Mouse (Mus musculus): ENCODE data around the gene Col11a2. TPM values are rescaled to one million over a fixed set of nuclear protein-coding genes. Genes with fewer than 3 reads are reported as not detected.

Col11a2 gene
- total RNA-seq, 1 experiment = 1.4 TPM

DNA sequence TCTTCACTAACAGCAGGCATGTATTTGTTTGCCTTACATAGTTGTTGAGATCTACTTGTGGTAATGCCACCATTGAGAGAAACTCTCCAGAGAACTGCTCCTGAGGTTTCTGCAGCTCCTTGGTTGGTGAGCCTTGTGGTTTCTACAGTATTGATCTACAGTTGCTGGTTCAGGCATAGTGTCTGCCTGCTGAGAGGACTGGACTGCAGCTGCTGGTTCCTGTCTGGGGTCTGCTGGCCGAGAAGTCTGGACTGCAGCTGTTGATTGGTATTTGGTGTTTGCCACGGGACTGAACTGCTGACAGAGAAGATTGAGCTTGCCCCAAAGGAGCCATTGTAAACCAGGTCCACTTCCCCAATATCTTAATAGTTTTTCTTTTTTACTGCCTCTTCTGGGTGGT is 32.7 kb upstream of the Col11a2 start:
- Histone ChIP-seq H3K4me1 (ENCODE audit: control insufficient read depth in 2 of 2, insufficient read depth in 2 of 2, low read length in 2 of 2, poor library complexity in 1 of 2) (no peaks in the 10 kb centered on the region), H3K9ac (ENCODE audit: insufficient read depth, low read depth, low read length, poor library complexity, severe bottlenecking) (no peak overlapping the region), H3K4me3 (ENCODE audit: insufficient read depth in 1 of 2, low read depth in 1 of 2, low read length in 2 of 2, poor library complexity in 1 of 2, severe bottlenecking in 1 of 2) (no peak overlapping the region), H3K36me3 (ENCODE audit: control insufficient read depth, insufficient read depth, low read length, poor library complexity, severe bottlenecking) (no peaks in the 10 kb centered on the region), H3K9me3 (ENCODE audit: control insufficient read depth, insufficient read depth, low read depth, low read length) (no peaks in the 10 kb centered on the region), H3K27ac (ENCODE audit: insufficient read depth, low read depth, low read length, poor library complexity, severe bottlenecking) (no peak overlapping the region)
- DNase-seq (ENCODE audit: low read depth, low spot score) = no peak
- in situ Hi-C loops (cut with MboI; ENCODE audit: low sequenced_read_pairs in 2 of 2, unreplicated experiment in 2 of 2) = no loop called here
- TF ChIP-seq MAFK (IDR thresholded peaks at IDR 0.05; ENCODE audit: insufficient read depth, low read depth, low read length) (no peak), CHD2 (IDR thresholded peaks at IDR 0.05; ENCODE audit: low read depth, low read length) (no peak), ZC3H11A (IDR thresholded peaks at IDR 0.05; ENCODE audit: borderline replicate concordance, low read depth, low read length) (no peak), HCFC1 (IDR thresholded peaks at IDR 0.05; ENCODE audit: borderline replicate concordance, insufficient read depth, low read length) (no peak), ZNF384 (IDR thresholded peaks at IDR 0.05; ENCODE audit: low read depth, low read length) (no peak)

DNA sequence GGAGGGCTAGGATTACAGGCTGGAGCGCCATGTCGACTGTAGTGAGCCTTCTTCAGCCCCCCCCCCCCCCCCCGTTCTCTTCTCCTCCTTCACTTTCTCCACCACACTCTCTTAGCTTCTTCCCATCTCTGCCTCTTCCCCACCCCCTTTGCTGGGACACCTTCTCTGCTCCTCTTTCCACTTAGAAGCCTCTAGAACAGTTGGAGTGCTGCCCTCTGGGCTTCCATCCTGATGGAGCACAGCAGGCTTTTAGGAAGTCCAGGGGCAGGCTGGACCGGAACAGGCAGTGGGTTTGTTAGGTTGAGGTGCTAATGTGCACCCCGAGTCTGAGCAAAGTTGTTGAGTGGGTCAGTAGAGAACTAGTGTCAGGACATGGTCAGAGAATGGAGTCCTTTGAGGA is 29.1 kb upstream of the Col11a2 start:
- no peak overlapping the region for H3K9ac ChIP-seq (ENCODE audit: insufficient read depth, low read depth, low read length, poor library complexity, severe bottlenecking)
- no peak for DNase-seq (ENCODE audit: low read depth, low spot score)

DNA sequence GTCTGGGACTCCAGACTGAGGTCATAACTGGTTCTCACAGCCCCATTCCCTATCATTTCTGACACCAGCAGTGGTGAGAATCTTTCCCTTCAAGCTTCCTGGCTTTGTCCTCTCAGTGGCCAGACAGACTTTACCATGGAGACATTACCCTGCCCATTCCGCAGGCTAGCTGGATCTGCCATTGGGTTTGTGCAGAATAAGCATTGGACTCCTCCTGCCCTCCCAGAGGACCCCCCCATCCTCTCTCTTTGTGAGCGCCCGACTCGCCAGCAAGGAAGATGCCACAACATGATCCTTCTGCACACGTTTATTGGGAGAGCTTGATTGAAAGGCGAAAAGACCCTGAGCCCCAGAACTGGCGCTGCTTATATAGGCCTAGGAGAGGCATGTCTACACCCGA is 25.8 kb upstream of the Col11a2 start:
- peaks cover 4% of the 10 kb centered on the region for H3K9me3 ChIP-seq (ENCODE audit: control insufficient read depth, insufficient read depth, low read depth, low read length)
- no peaks in the 10 kb centered on the region for H3K4me1 ChIP-seq (ENCODE audit: control insufficient read depth in 2 of 2, insufficient read depth in 2 of 2, low read length in 2 of 2, poor library complexity in 1 of 2)
- H3K27ac ChIP-seq (ENCODE audit: insufficient read depth, low read depth, low read length, poor library complexity, severe bottlenecking) = peak overlapping the region; percentile 28; the same call in 1 of the 2 replicates
- H3K36me3 ChIP-seq (ENCODE audit: control insufficient read depth, insufficient read depth, low read length, poor library complexity, severe bottlenecking) = 0 out of 2 replicates have a peak, but pooled peaks cover 2% of the 10 kb centered on the region
- no peak for DNase-seq (ENCODE audit: low read depth, low spot score)
- H3K4me3 ChIP-seq (ENCODE audit: insufficient read depth in 1 of 2, low read depth in 1 of 2, low read length in 2 of 2, poor library complexity in 1 of 2, severe bottlenecking in 1 of 2) = no peak overlapping the region
- TF ChIP-seq MAFK (IDR thresholded peaks at IDR 0.05; ENCODE audit: insufficient read depth, low read depth, low read length) (no peak), CHD2 (IDR thresholded peaks at IDR 0.05; ENCODE audit: low read depth, low read length) (no peak), HCFC1 (IDR thresholded peaks at IDR 0.05; ENCODE audit: borderline replicate concordance, insufficient read depth, low read length) (no peak), ZNF384 (IDR thresholded peaks at IDR 0.05; ENCODE audit: low read depth, low read length) (no peak), ZC3H11A (IDR thresholded peaks at IDR 0.05; ENCODE audit: borderline replicate concordance, low read depth, low read length) (no peak)
- in situ Hi-C loops (cut with MboI; ENCODE audit: low sequenced_read_pairs in 2 of 2, unreplicated experiment in 2 of 2) = no loop called here
- H3K9ac ChIP-seq (ENCODE audit: insufficient read depth, low read depth, low read length, poor library complexity, severe bottlenecking) = no peak overlapping the region

More for the DNA sequence above, 29.1 kb upstream of the Col11a2 start:
- in situ Hi-C loops (cut with MboI; ENCODE audit: low sequenced_read_pairs in 2 of 2, unreplicated experiment in 2 of 2) = no loop called here
- H3K9me3 ChIP-seq (ENCODE audit: control insufficient read depth, insufficient read depth, low read depth, low read length) = no peaks in the 10 kb centered on the region
- H3K4me1 ChIP-seq (ENCODE audit: control insufficient read depth in 2 of 2, insufficient read depth in 2 of 2, low read length in 2 of 2, poor library complexity in 1 of 2) = no peaks in the 10 kb centered on the region
- H3K27ac ChIP-seq (ENCODE audit: insufficient read depth, low read depth, low read length, poor library complexity, severe bottlenecking) = no peak overlapping the region
- TF ChIP-seq MAFK (IDR thresholded peaks at IDR 0.05; ENCODE audit: insufficient read depth, low read depth, low read length) (no peak), ZNF384 (IDR thresholded peaks at IDR 0.05; ENCODE audit: low read depth, low read length) (no peak), HCFC1 (IDR thresholded peaks at IDR 0.05; ENCODE audit: borderline replicate concordance, insufficient read depth, low read length) (no peak), CHD2 (IDR thresholded peaks at IDR 0.05; ENCODE audit: low read depth, low read length) (no peak), ZC3H11A (IDR thresholded peaks at IDR 0.05; ENCODE audit: borderline replicate concordance, low read depth, low read length) (no peak)
- H3K36me3 ChIP-seq (ENCODE audit: control insufficient read depth, insufficient read depth, low read length, poor library complexity, severe bottlenecking) = 0 out of 2 replicates have a peak, but pooled peaks cover 2% of the 10 kb centered on the region
- H3K4me3 ChIP-seq (ENCODE audit: insufficient read depth in 1 of 2, low read depth in 1 of 2, low read length in 2 of 2, poor library complexity in 1 of 2, severe bottlenecking in 1 of 2) = no peak overlapping the region

DNA sequence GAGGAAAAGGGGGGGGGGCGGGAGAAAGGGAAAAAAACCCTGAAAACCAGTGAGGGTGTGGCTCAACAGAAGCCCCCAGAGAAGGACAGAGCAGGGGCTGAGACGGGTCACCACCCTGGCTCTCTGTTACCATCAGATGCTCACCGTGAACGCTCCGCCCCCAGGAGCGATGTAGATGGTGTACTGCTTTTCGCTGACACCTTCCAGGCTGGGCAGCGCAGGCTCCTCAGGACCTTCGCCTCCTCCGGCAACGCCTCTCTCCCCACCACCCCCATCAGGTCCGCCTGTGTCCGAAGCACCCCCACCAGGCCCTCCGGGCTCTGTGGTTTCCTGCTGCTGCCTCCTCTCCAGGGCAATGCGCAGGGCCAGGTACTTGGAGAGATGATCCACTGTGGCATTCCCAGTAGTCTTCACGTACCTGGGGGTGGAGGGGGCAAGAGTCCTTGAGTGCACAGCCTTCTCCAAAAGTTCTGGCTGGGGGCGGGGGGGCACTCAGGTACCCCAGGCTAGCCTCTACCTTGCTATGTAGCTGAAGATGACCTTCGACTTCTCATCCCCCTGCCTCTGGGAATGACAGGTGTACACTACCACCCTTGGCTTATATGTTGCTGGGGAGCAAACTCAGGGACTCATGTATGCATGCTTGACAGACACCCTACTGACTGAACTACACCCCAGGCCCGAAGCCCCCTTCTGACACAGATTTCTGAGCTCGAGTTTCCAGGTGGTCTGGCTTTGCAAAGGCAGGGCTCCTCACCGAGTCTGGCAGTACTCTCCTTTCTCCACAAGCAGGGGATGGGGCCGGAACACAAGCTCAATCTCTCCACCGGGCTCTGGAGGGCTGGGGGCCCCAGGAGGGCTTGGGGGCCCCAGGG is 17.5 kb upstream of the Col11a2 start:
- in situ Hi-C loops (cut with MboI; ENCODE audit: low sequenced_read_pairs in 2 of 2, unreplicated experiment in 2 of 2) = no loop called here
- peak overlapping the region; percentile 28 to 47; a peak in 3 of 4 replicates for H3K4me3 ChIP-seq (ENCODE audit: insufficient read depth in 1 of 2, low read depth in 1 of 2, low read length in 2 of 2, poor library complexity in 1 of 2, severe bottlenecking in 1 of 2)
- peaks cover 0 to 22% of the 10 kb centered on the region in 2 experiments; a peak in 2 of 4 replicates for H3K4me1 ChIP-seq (ENCODE audit: control insufficient read depth in 2 of 2, insufficient read depth in 2 of 2, low read length in 2 of 2, poor library complexity in 1 of 2)
- peaks cover 10% of the 10 kb centered on the region for H3K9me3 ChIP-seq (ENCODE audit: control insufficient read depth, insufficient read depth, low read depth, low read length)
- no peak for DNase-seq (ENCODE audit: low read depth, low spot score)
- no peak for TF ChIP-seq ZC3H11A (IDR thresholded peaks at IDR 0.05; ENCODE audit: borderline replicate concordance, low read depth, low read length)
- no peak overlapping the region; the same call in 1 of the 2 replicates for H3K27ac ChIP-seq (ENCODE audit: insufficient read depth, low read depth, low read length, poor library complexity, severe bottlenecking)
- H3K9ac ChIP-seq (ENCODE audit: insufficient read depth, low read depth, low read length, poor library complexity, severe bottlenecking) = no peak overlapping the region
- H3K36me3 ChIP-seq (ENCODE audit: control insufficient read depth, insufficient read depth, low read length, poor library complexity, severe bottlenecking) = peaks cover 11% of the 10 kb centered on the region; the same call in 1 of the 2 replicates
